Mouse (Mus musculus) myocyte (in vitro differentiated cells): ENCODE measurements around the gene Wbp11. TPM values are rescaled to one million over a fixed set of nuclear protein-coding genes. Genes with fewer than 3 reads are reported as not detected.
A peak's percentile ranks its signal among the peaks of the same experiment; 100 is the strongest.

ENCODE experiments used
- H3K27me3 ChIP-seq: one replicate; pipeline ENCODE4 v1.6.1; 2011; ENCODE audit not compliant: control insufficient read depth, insufficient read depth, insufficient read length
- H3K36me3 ChIP-seq: one replicate; pipeline ENCODE4 v1.6.1; 2011; ENCODE audit not compliant: control insufficient read depth, insufficient read depth
- H3K4me2 ChIP-seq: one replicate; pipeline ENCODE4 v1.6.1; 2011; ENCODE audit warnings: low read depth, control low read depth
- H3K4me3 ChIP-seq: one replicate; pipeline ENCODE4 v1.5.1; 2011; ENCODE audit warnings: mild to moderate bottlenecking, control low read depth, moderate library complexity
- H3K79me2 ChIP-seq: one replicate; pipeline ENCODE4 v1.6.1; 2011; ENCODE audit not compliant: control insufficient read depth, insufficient read depth
- H3ac ChIP-seq: one replicate; pipeline ENCODE4 v1.6.1; 2011; ENCODE audit not compliant: control insufficient read depth, insufficient read length
- CEBPB ChIP-seq: IDR thresholded peaks from 2 replicates; pipeline ENCODE4 v1.6.1; 2011; ENCODE audit warnings: mild to moderate bottlenecking, moderate library complexity; ENCODE audit not compliant: poor library complexity, insufficient read depth, severe bottlenecking
- E2F4 ChIP-seq: IDR thresholded peaks from one replicate; pipeline ENCODE4 v1.6.1; 2011; ENCODE audit warnings: mild to moderate bottlenecking, control low read depth, moderate library complexity; ENCODE audit not compliant: insufficient read depth
- MAX ChIP-seq: IDR thresholded peaks from one replicate; pipeline ENCODE4 v1.6.1; 2011; ENCODE audit warnings: low read depth, mild to moderate bottlenecking, control low read depth
- MYOD1 ChIP-seq, 3 experiments: IDR thresholded peaks; one replicate each; pipeline ENCODE4 v1.6.1; 2011; ENCODE audit warnings: control low read depth in 2 of 3, low read depth in 2 of 3, mild to moderate bottlenecking in 2 of 3, moderate library complexity in 1 of 3; ENCODE audit not compliant: insufficient read length in 2 of 3, control insufficient read depth in 1 of 3
- MYOG ChIP-seq, 3 experiments: IDR thresholded peaks; one replicate each; pipeline ENCODE4 v1.6.1; 2011; ENCODE audit warnings: control low read depth in 2 of 3, low read depth in 2 of 3, mild to moderate bottlenecking in 2 of 3; ENCODE audit not compliant: insufficient read length in 2 of 3, control insufficient read depth in 1 of 3, insufficient read depth in 1 of 3
- POLR2A ChIP-seq: IDR thresholded peaks from one replicate; pipeline ENCODE4 v1.6.1; 2011; ENCODE audit warnings: low read depth, mild to moderate bottlenecking, control low read depth, moderate library complexity; ENCODE audit not compliant: insufficient read length
- POLR2AphosphoS2 ChIP-seq: IDR thresholded peaks from one replicate; pipeline ENCODE4 v1.6.1; 2011; ENCODE audit warnings: low read depth, control low read depth; ENCODE audit not compliant: insufficient read length
- REST ChIP-seq: IDR thresholded peaks from one replicate; pipeline ENCODE4 v1.6.1; 2011; ENCODE audit warnings: mild to moderate bottlenecking, control low read depth, moderate library complexity; ENCODE audit not compliant: insufficient read depth, insufficient read length
- SRF ChIP-seq: IDR thresholded peaks from one replicate; pipeline ENCODE4 v1.6.1; 2011; ENCODE audit warnings: low read depth; ENCODE audit not compliant: control insufficient read depth, insufficient read length
- TCF12 ChIP-seq: IDR thresholded peaks from one replicate; pipeline ENCODE4 v1.6.1; 2011; ENCODE audit warnings: mild to moderate bottlenecking, control low read depth; ENCODE audit not compliant: poor library complexity, insufficient read depth, severe bottlenecking
- TCF3 ChIP-seq: IDR thresholded peaks from one replicate; pipeline ENCODE4 v1.6.1; 2011; ENCODE audit warnings: low read depth, control low read depth; ENCODE audit not compliant: insufficient read length
- USF1 ChIP-seq: IDR thresholded peaks from one replicate; pipeline ENCODE4 v1.6.1; 2011; ENCODE audit warnings: low read depth, mild to moderate bottlenecking, control low read depth, moderate library complexity
- polyA plus RNA-seq: library from polyadenylated mRNA; unstranded; fragments of >200 nt; fragmentation: generic; extraction: Trizol; gene quantifications from one replicate; pipeline ENCODE4 v1.2.1, GENCODE M21; 2012; ENCODE audit warnings: missing spikeins

The Wbp11 gene
- polyA plus RNA-seq, 1 experiment = 44.6 TPM

- Histone ChIP-seq H3K4me2 (no peak overlapping the region), H3ac (no peak overlapping the region), H3K4me3 (no peak overlapping the region), H3K36me3 (no peaks in the 10 kb centered on the region), H3K79me2 (no peaks in the 10 kb centered on the region), H3K27me3 (no peaks in the 10 kb centered on the region)
- TF ChIP-seq MYOD1 (IDR thresholded peaks at IDR 0.05; ENCODE audit: control insufficient read depth in 1 of 3, insufficient read length in 2 of 3, low read depth in 2 of 3) (no peak), TCF12 (no peak), SRF (no peak), CEBPB (no peak), TCF3 (no peak), POLR2A (no peak), USF1 (no peak), E2F4 (no peak), MYOG (IDR thresholded peaks at IDR 0.05; ENCODE audit: control insufficient read depth in 1 of 3, insufficient read depth in 1 of 3, insufficient read length in 2 of 3, low read depth in 2 of 3) (no peak), MAX (no peak)
Observed at GRCm38 (mm10) chr6:136795850-136796249, 32.2 kb downstream of the Wbp11 start.

- Histone ChIP-seq H3ac (no peak overlapping the region), H3K36me3 (no peaks in the 10 kb centered on the region), H3K27me3 (no peaks in the 10 kb centered on the region), H3K79me2 (no peaks in the 10 kb centered on the region), H3K4me2 (no peak overlapping the region), H3K4me3 (no peak overlapping the region)
- TF ChIP-seq E2F4 (no peak), POLR2A (no peak), TCF3 (no peak), USF1 (no peak), MAX (no peak), TCF12 (no peak), MYOG (IDR thresholded peaks at IDR 0.05; ENCODE audit: control insufficient read depth in 1 of 3, insufficient read depth in 1 of 3, insufficient read length in 2 of 3, low read depth in 2 of 3) (no peak), POLR2AphosphoS2 (no peak), MYOD1 (IDR thresholded peaks at IDR 0.05; ENCODE audit: control insufficient read depth in 1 of 3, insufficient read length in 2 of 3, low read depth in 2 of 3) (no peak), SRF (no peak), REST (no peak), CEBPB (no peak)
Observed at GRCm38 (mm10) chr6:136795110-136795509, 32.9 kb downstream of the Wbp11 start.

GRCm38 (mm10) chr6:136793831-136794525, 34.1 kb downstream of the Wbp11 start:
- no peak overlapping the region for H3K4me3 ChIP-seq
- no peak for TF ChIP-seq MAX
- no peak for TF ChIP-seq E2F4
- TF ChIP-seq REST = no peak
- no peak for TF ChIP-seq POLR2AphosphoS2
- no peak for TF ChIP-seq SRF
- TF ChIP-seq TCF3 = no peak
- TF ChIP-seq MYOD1 (IDR thresholded peaks at IDR 0.05; ENCODE audit: control insufficient read depth in 1 of 3, insufficient read length in 2 of 3, low read depth in 2 of 3) = no peak
- TF ChIP-seq USF1 = no peak
- no peak for TF ChIP-seq TCF12
- no peak for TF ChIP-seq MYOG (IDR thresholded peaks at IDR 0.05; ENCODE audit: control insufficient read depth in 1 of 3, insufficient read depth in 1 of 3, insufficient read length in 2 of 3, low read depth in 2 of 3)
- TF ChIP-seq POLR2A = no peak
- no peak for TF ChIP-seq CEBPB
- H3ac ChIP-seq = no peak overlapping the region

GRCm38 (mm10) chr6:136792884-136793758, 34.9 kb downstream of the Wbp11 start:
- H3K4me2 ChIP-seq = no peak overlapping the region
- no peak overlapping the region for H3ac ChIP-seq
- TF ChIP-seq CEBPB (no peak), TCF12 (no peak), REST (no peak), SRF (no peak), POLR2AphosphoS2 (no peak), TCF3 (no peak), E2F4 (no peak), MAX (no peak), POLR2A (no peak), USF1 (no peak)
- no peak overlapping the region for H3K4me3 ChIP-seq
- no peaks in the 10 kb centered on the region for H3K79me2 ChIP-seq
- H3K27me3 ChIP-seq = no peaks in the 10 kb centered on the region
- H3K36me3 ChIP-seq = no peaks in the 10 kb centered on the region

More at GRCm38 (mm10) chr6:136793831-136794525, 34.1 kb downstream of the Wbp11 start:
- H3K36me3 ChIP-seq = no peaks in the 10 kb centered on the region
- H3K79me2 ChIP-seq = no peaks in the 10 kb centered on the region
- no peaks in the 10 kb centered on the region for H3K27me3 ChIP-seq
- no peak overlapping the region for H3K4me2 ChIP-seq

- Histone ChIP-seq H3ac (no peak overlapping the region), H3K36me3 (no peaks in the 10 kb centered on the region), H3K4me3 (no peak overlapping the region), H3K4me2 (no peak overlapping the region), H3K27me3 (no peaks in the 10 kb centered on the region), H3K79me2 (no peaks in the 10 kb centered on the region)
- TF ChIP-seq MYOG (IDR thresholded peaks at IDR 0.05; ENCODE audit: control insufficient read depth in 1 of 3, insufficient read depth in 1 of 3, insufficient read length in 2 of 3, low read depth in 2 of 3) (peak in 1 of 3 experiments; percentile 19), MYOD1 (IDR thresholded peaks at IDR 0.05; ENCODE audit: control insufficient read depth in 1 of 3, insufficient read length in 2 of 3, low read depth in 2 of 3) (peak in 1 of 3 experiments; percentile 16), POLR2AphosphoS2 (no peak)
Observed at GRCm38 (mm10) chr6:136789391-136789971, 38.6 kb downstream of the Wbp11 start.
